Mouse (Mus musculus) olfactory bulb, adult 2 months (tissue): Measurements from ENCODE around the gene Tbc1d9b.

ENCODE experiments used
- CTCF ChIP-seq: fragments of 200-500 bp; IDR thresholded peaks from 2 replicates; pipeline ENCODE4 v1.5.1; 2012; ENCODE audit warnings: low read depth, mild to moderate bottlenecking, low read length, moderate library complexity; ENCODE audit not compliant: insufficient read depth
- POLR2A ChIP-seq: fragments of 200-500 bp; IDR thresholded peaks from 2 replicates; pipeline ENCODE4 v1.6.1; 2012; ENCODE audit warnings: mild to moderate bottlenecking, low read depth, low read length, moderate library complexity; ENCODE audit not compliant: insufficient read depth

DNA sequence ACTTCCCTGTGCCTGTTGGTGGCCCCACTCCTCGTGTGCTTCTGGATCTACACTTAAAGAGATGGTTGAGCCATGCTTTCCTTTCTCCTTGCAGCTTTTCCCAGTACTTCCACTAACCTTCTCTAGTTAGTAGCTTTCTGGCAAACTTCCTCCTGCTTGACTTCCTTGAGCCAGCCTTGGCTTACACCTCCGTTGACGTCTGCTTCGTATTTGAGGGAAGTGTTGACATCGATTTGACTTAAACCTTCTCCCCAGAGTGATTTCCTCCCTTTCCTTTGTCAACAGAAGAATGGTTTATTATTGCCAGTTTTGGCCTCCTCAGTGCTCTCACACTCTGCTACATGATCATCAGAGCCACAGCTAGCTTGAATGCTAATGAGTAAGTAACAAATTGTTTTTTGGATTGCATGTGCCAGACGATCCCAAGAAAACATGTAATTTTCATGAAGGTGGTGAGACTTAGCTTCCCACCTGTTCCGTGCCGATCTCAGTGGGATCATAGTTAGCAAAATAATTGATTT, 32.2 kb upstream of the Tbc1d9b start:
- TF ChIP-seq POLR2A (no peak), CTCF (no peak)
